Mouse (Mus musculus) kidney, embryonic 14.5 days (tissue): ENCODE data around the gene Nmb. TPM values are rescaled to one million over a fixed set of nuclear protein-coding genes. Genes with fewer than 3 reads are reported as not detected.
"Not testable (repeated sequence)": the region's sequence is repeated elsewhere in the genome, so short reads cannot be mapped to it uniquely, and the experiment has no call there.

Source experiments
- ATAC-seq: fragments of 200-750 bp; cut with Nextera tagmentation; 2 replicates; pipeline ENCODE4 v1.8.0; 2017; ENCODE audit warnings: moderate number of reproducible peaks, mild to moderate bottlenecking, moderate TSS enrichment, moderate library complexity; ENCODE audit not compliant: low FRiP score, low TSS enrichment
- H3K27ac ChIP-seq: fragments of 300-500 bp; sonication (generic); 2 replicates; pipeline ENCODE4 v1.5.1; 2014; ENCODE audit warnings: low read depth, mild to moderate bottlenecking, low read length, moderate library complexity, mixed read lengths
- H3K27me3 ChIP-seq: fragments of 300-500 bp; sonication (generic); 2 replicates; pipeline ENCODE4 v1.6.1; 2014; ENCODE audit warnings: mild to moderate bottlenecking, low read length; ENCODE audit not compliant: control insufficient read depth, insufficient read depth
- H3K36me3 ChIP-seq: fragments of 300-500 bp; sonication (generic); 2 replicates; pipeline ENCODE4 v1.6.1; 2014; ENCODE audit warnings: low read length, mixed read lengths; ENCODE audit not compliant: control insufficient read depth, insufficient read depth
- H3K4me1 ChIP-seq: fragments of 300-500 bp; sonication (generic); 2 replicates; pipeline ENCODE4 v1.6.1; 2014; ENCODE audit warnings: low read length, mixed read lengths; ENCODE audit not compliant: control insufficient read depth, insufficient read depth
- H3K4me2 ChIP-seq: fragments of 300-500 bp; sonication (generic); replicated peaks from 2 replicates; pipeline ENCODE4 v1.6.1; 2014; ENCODE audit warnings: low read depth, mild to moderate bottlenecking, low read length
- H3K4me3 ChIP-seq: fragments of 300-500 bp; sonication (generic); 2 replicates; pipeline ENCODE4 v1.5.1; 2014; ENCODE audit warnings: mild to moderate bottlenecking, low read length
- H3K9ac ChIP-seq: fragments of 300-500 bp; sonication (generic); 2 replicates; pipeline ENCODE4 v1.6.1; 2014; ENCODE audit warnings: low read depth, mild to moderate bottlenecking, low read length, moderate library complexity
- H3K9me3 ChIP-seq: fragments of 300-500 bp; sonication (generic); 2 replicates; pipeline ENCODE4 v1.6.1; 2016; ENCODE audit warnings: low read length; ENCODE audit not compliant: control insufficient read depth
- WGBS: fragments of 180-500 bp; shearing (Covaris S2); extraction: QIAGEN DNeasy Blood & Tissue Kit; methylation state at CpG from one replicate; pipeline ENCODE4 v1.1.7; 2014; 5-methylcytosine and 5-hydroxymethylcytosine counted together
- polyA plus RNA-seq: library from polyadenylated mRNA; unstranded; fragments of >200 nt; fragmentation: Nextera tagmentation; extraction: Ambion mirVana; gene quantifications from 2 replicates; pipeline ENCODE4 v1.2.1, GENCODE M21; 2014

Nmb gene
- 9.4 and 14.3 TPM in 2 replicates for polyA plus RNA-seq

DNA sequence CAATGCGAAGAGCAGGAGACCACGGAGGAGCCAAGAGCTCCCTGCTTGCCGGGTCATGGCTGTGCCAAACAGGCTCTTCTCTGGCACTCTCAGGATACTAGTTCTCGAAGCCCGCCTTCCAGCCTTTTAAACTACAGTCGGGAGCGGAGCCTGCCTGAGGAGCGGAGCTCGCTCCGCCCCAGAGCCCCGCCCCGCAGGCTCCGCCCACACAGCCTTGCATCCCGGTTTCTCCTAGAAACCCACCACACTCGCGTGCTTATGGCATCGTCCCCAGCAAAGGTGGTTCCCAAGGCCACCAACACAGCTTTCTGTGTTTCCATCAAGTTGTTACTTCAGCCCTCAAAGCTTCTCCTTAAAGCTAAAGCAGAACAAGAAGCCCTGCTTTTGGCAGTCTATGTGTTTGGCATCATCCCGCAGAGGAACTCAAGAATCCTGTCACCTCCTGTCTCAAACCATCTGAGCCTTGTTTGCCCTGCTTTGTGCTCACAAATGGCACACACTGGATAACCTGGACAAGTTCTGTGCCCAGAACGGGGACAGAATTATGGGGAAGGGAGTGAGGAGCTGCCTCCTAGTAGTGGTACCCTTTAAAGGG, at the start of gene Nmb:
Gene Nmb (minus strand): TSS at position 156 of the 595 bp plus-strand sequence.
- WGBS: 4% methylated on average over 19 of the region's 19 CpGs
- ATAC-seq: peak; percentile 61
- Histone ChIP-seq H3K9me3 (no peaks in the 10 kb centered on the region), H3K27ac (no peak within 1 kb of the TSS), H3K27me3 (no peaks in the 10 kb centered on the region), H3K9ac (peak within 1 kb of the TSS; percentile 59), H3K4me2 (peak within 1 kb of the TSS; percentile 94), H3K4me1 (peaks cover 9% of the 10 kb centered on the region; the same call in 1 of the 2 replicates), H3K4me3 (peak within 1 kb of the TSS; percentile 47), H3K36me3 (peaks cover 8% of the 10 kb centered on the region; the same call in 1 of the 2 replicates)

DNA sequence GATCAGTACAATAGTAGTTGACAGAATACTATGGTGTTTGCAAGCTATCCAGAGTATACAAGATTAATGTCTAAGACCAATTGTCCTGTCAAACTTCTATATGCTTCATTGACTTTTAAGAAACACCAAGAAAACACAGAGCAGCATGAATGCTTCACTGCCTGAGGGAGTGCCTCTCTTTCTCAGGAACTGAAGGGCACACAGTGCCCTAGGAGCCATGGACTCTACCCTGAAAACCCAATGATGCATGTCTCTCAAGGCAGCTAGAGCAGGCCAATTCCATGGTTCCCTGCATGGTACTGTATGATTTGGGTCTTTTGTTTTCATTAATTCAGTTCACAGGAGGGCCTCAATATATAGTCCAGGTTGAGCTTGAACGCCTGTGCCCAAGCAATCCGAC, 49.4 kb upstream of the Nmb start:
- ATAC-seq: peak; percentile 81; the same call in 1 of the 2 replicates
- no peaks in the 10 kb centered on the region for H3K4me1 ChIP-seq
- 51% methylated on average over 2 of the region's 2 CpGs for WGBS
- no peaks in the 10 kb centered on the region for H3K9me3 ChIP-seq
- no peak overlapping the region for H3K4me3 ChIP-seq
- H3K27me3 ChIP-seq: no peaks in the 10 kb centered on the region
- H3K27ac ChIP-seq: no peak overlapping the region
- H3K4me2 ChIP-seq: no peak overlapping the region
- no peak overlapping the region for H3K9ac ChIP-seq
- no peaks in the 10 kb centered on the region for H3K36me3 ChIP-seq

DNA sequence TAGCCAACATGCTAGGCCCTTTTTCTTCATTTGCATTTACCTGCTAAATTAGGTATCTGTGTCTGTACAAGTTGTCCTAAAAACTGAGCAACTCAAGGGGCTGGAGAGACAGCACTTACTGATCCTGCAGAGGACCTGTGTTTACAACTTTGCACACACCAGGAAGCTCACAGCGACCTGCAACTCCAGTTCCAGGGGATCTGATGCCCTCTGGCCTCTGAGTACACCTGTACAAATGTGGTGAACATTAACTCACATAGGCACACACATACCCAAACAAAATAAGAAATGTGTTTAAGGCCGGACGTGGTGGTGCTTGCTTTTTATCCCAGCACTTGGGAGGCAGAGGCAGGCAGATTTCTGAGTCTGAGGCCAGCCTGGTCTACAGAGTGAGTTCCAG, 47.3 kb upstream of the Nmb start:
- no peak overlapping the region for H3K27ac ChIP-seq
- H3K4me1 ChIP-seq: no peaks in the 10 kb centered on the region; the same call in 1 of the 2 replicates
- WGBS: 68% methylated on average over 3 of the region's 3 CpGs
- no peak overlapping the region for H3K4me3 ChIP-seq
- H3K27me3 ChIP-seq: no peaks in the 10 kb centered on the region
- H3K9me3 ChIP-seq: no peaks in the 10 kb centered on the region
- H3K36me3 ChIP-seq: no peaks in the 10 kb centered on the region
- no peak overlapping the region for H3K4me2 ChIP-seq
- no peak for ATAC-seq
- H3K9ac ChIP-seq: no peak overlapping the region

DNA sequence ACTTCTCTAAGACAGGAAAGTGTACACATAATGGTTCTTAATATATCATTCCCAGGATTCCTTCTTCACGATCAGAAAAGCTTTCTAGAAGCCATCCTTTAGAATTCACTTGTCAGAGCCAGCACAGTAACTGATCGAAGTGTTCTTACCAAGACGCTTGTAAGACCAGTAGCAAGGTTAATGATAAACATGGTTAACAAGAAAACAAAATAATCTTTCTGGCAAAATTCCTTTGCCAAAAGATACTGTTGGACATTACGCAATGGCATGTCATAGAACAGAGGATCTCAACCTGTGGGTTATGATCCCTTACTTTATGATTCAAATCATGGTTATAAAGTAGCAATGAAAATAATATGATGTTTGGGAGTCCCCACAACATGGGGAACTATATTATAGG, 46.6 kb upstream of the Nmb start:
- Histone ChIP-seq H3K9me3 (no peaks in the 10 kb centered on the region), H3K36me3 (no peaks in the 10 kb centered on the region), H3K4me2 (no peak overlapping the region), H3K4me1 (peaks cover 2% of the 10 kb centered on the region), H3K27ac (no peak overlapping the region), H3K27me3 (no peaks in the 10 kb centered on the region), H3K9ac (no peak overlapping the region), H3K4me3 (no peak overlapping the region)
- no peak for ATAC-seq
- WGBS: 91% methylated on average over 4 of the region's 4 CpGs

DNA sequence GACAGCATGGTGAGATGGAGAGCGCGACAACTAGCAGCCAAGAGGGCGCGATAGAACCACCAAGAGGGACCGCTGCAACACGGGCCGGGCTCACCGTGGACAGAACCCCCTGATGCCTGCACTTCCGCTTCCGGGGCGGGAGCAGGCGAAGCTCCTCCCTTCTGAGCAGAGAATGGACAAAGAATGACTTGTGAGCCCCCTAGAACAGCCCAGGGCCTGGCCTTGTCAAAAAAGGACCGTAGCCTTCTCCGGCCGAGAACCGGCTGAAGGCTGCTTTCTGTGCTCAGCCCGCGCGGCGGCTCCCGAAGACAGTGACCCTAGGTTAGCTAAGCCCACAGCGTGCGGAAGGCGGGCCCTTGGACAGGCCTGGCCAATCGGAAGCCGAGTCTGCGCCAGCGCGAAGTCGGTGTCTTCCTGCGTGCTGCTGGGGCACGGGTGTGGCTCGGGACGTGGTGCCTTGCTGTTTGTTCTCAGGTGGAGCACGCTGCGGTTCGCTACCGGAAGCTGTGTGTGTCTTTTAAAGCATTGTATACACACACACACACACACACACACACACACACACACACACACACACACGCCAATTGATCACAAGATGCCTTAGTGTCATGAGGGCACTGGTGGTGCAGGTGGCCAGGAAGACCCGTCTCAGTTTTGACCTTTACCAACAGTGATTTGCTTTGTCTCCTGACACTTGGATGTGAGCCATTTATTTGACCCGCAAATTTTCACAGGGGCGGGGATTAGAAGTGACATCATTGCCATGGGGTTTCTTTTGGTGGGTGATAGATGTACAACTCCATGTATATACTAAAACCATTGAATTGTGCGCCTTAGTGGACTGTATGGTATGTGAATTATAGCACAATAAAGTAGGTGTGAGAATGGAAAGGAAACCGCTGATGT, 42.8 kb upstream of the Nmb start, which contains the start of gene Sec11a:
Gene Sec11a (minus strand): TSS at position 336 of the 906 bp plus-strand sequence.
- Histone ChIP-seq H3K27ac (peak within 1 kb of the TSS; percentile 93), H3K4me2 (peak within 1 kb of the TSS; percentile 62), H3K27me3 (no peaks in the 10 kb centered on the region), H3K4me3 (peak within 1 kb of the TSS; percentile 82), H3K9me3 (no peaks in the 10 kb centered on the region), H3K36me3 (no peaks in the 10 kb centered on the region), H3K9ac (peak within 1 kb of the TSS; percentile 78), H3K4me1 (peaks cover 7% of the 10 kb centered on the region)
- peak; percentile 99 for ATAC-seq
- WGBS: 1% methylated on average over 44 of the region's 44 CpGs

DNA sequence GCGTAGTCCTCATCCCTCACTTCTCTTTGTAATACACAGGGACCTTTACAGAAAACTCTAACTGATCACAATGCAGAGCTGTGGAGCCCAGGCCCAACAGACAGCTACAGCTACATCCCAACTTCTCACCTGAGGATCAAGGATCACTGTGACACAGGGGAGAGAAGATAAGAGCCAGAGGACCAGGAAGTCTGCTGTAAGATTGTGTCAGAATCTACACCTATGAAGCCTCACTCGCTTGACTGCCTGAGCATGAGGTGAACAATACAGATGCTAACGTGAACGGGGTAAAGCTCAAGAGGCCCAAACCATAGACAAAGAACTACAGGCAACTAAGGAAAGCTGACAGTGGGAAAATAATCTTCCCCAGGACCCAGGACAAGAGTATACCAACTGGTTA, 34.9 kb upstream of the Nmb start:
- H3K9me3 ChIP-seq: no peaks in the 10 kb centered on the region
- no peak overlapping the region for H3K27ac ChIP-seq
- peaks cover 3% of the 10 kb centered on the region; the same call in 1 of the 2 replicates for H3K36me3 ChIP-seq
- H3K4me2 ChIP-seq: no peak overlapping the region
- WGBS: 95% methylated on average over 4 of the region's 4 CpGs
- no peak overlapping the region for H3K9ac ChIP-seq
- no peaks in the 10 kb centered on the region for H3K27me3 ChIP-seq
- no peaks in the 10 kb centered on the region for H3K4me1 ChIP-seq
- no peak overlapping the region for H3K4me3 ChIP-seq
- ATAC-seq: no peak

DNA sequence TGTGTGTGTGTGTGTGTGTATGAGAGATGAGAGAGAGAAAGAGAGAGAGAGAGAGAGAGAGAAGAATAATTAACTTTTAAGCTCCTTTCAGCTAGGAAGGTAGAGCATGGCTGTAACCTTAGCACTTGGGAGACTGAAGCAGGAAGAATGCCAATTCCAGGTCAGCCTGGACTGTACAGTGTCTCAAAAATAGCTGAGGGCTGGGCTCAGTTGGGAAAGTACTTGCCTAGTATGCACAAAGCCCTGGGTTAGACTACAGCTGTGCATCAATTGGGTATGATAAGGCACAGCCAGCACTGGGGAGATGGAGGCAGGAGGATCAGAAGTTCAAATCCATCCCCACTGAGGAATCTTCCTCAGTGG, 32.4 kb upstream of the Nmb start:
- H3K27ac ChIP-seq, ATAC-seq, H3K27me3 ChIP-seq, H3K4me3 ChIP-seq, H3K9ac ChIP-seq, H3K4me2 ChIP-seq, H3K9me3 ChIP-seq, H3K4me1 ChIP-seq: not testable (repeated sequence)
- H3K36me3 ChIP-seq: peaks cover 21% of the 10 kb centered on the region; the same call in 1 of the 2 replicates

DNA sequence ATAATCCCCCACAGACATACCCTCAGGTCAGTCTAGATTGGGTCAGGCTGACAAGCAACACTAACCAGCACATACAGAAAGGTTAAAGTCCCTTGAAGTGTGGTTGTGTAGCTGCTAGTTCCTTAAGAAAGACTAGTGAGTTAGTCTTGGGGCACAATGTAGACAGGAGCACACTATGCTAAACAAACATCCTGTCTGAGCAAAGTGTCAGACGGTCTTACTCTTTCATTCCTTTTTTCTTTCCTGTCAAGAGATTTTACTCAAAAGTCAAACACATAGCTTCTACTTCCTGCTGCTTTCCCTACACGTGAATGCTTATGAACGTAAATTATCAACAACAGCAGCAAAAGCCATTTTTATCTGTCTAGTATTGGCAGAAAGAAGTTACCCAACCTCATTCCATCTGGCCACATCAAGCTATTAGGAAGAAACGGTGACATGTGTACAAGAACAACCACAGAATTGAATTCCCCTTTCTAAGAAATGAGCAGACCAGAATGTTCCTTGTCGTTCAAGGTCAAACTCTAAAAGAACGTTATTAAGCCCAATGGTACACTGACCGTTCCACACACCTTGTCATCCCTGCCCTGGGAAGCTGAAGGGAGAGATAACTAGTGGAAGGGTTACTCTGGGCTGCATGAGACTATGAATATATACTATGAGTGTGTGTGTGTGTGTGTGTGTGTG, 31.9 kb upstream of the Nmb start:
- H3K9me3 ChIP-seq: not testable (repeated sequence)

More for the DNA sequence above, 31.9 kb upstream of the Nmb start:
- not testable (repeated sequence) for H3K9ac ChIP-seq, ATAC-seq, H3K4me2 ChIP-seq, H3K4me3 ChIP-seq, H3K27ac ChIP-seq, H3K4me1 ChIP-seq, H3K27me3 ChIP-seq
- WGBS: 73% methylated on average over 7 of the region's 7 CpGs
- H3K36me3 ChIP-seq: peaks cover 25% of the 10 kb centered on the region; the same call in 1 of the 2 replicates
